Mouse (Mus musculus): ENCODE results near the gene Olfr937. TPM values are rescaled to one million over a fixed set of nuclear protein-coding genes. Genes with fewer than 3 reads are reported as not detected.

Gene Olfr937
- total RNA-seq (2018; cell fraction: chromatin; rRNA removed) = not detected
- not detected for total RNA-seq (2018; cell fraction: cytosol; rRNA removed)
- not detected for total RNA-seq (2018; cell fraction: nucleus; rRNA removed)
- polyA plus RNA-seq (2018) = not detected in 3 replicates

DNA sequence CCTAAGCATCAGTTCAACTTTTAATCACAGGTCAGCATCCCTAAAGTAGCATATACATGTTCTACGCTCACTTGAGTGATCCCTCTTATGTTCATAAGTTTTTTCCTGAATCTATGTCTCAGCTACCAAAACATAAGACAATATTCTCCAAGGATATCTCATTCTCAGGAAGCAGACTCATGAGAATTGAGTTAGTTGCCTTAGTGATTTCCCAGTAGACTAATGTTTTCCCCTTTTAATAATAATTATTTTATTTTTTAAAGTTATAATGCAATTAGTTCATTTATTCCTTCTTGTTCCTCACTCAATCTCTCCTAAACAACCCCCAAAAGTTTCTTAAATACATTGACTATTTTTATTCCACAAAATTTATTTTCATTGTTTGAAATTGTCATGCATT lies at the start of gene Olfr937:
Gene Olfr937 (minus strand): TSS at position 101 of the 400 bp plus-strand sequence.
- WGBS (ENCODE audit: missing documents) = 83% methylated on average over 1 of the region's 1 CpGs
- H3K79me2 ChIP-seq (ENCODE audit: inconsistent target) = no peaks in the 10 kb centered on the region
- H3K4me3 ChIP-seq (ENCODE audit: inconsistent target) = no peak within 1 kb of the TSS
- H3K36me3 ChIP-seq (ENCODE audit: inconsistent target) = no peaks in the 10 kb centered on the region
- no peak within 1 kb of the TSS for H3K27ac ChIP-seq

DNA sequence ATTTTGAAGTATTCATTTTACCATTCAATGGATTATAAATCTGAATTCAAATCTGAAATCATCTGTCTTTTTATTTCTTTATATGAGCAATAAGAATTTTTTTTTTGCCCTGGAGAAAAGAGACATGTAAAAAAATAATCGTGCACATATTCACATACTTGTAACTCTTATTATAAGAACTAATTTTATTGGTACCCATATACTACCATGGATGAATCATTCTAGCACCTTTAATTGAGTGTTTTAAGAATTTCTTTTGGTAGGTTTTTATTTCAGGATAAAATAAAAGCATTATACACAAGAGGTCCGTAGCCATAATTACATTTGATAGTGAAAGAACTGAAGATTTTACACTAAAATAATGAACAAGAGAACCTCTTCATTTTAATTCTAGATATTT lies 14.0 kb upstream of the Olfr937 start, which contains the start of gene Olfr938:
Gene Olfr938 (minus strand): TSS at position 101 of the 400 bp plus-strand sequence.
- no peaks in the 10 kb centered on the region for H3K79me2 ChIP-seq (ENCODE audit: inconsistent target)
- H3K4me3 ChIP-seq (ENCODE audit: inconsistent target) = no peak within 1 kb of the TSS
- 97% methylated on average over 2 of the region's 2 CpGs for WGBS (ENCODE audit: missing documents)
- no peak within 1 kb of the TSS for H3K27ac ChIP-seq
- H3K36me3 ChIP-seq (ENCODE audit: inconsistent target) = no peaks in the 10 kb centered on the region

DNA sequence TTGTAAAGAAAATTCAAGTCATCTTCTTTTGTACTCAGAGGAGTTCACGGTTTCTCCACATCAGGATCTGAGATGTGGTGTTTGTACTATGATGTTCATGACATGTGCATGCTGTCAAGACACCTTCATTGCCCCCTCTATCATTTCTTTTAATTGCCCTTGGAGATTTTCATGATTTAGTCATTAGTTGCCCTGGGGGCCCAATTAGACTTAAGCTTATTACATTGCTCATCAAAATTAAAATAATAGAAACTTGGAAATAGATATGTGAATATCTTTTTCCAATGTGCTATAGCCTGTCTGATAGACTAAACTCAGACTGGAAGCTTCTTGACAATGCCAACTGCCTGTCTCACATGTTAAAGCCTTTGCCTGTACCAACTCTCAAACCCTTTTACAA lies 41.5 kb downstream of the Olfr937 start, which contains the start of gene Olfr146:
Gene Olfr146 (minus strand): TSS at position 101 of the 400 bp plus-strand sequence.
- Histone ChIP-seq H3K27ac (no peak within 1 kb of the TSS), H3K4me3 (ENCODE audit: inconsistent target) (no peak within 1 kb of the TSS), H3K36me3 (ENCODE audit: inconsistent target) (no peaks in the 10 kb centered on the region), H3K79me2 (ENCODE audit: inconsistent target) (no peaks in the 10 kb centered on the region)
- 83% methylated on average over 1 of the region's 1 CpGs for WGBS (ENCODE audit: missing documents)

Other genes with a start within 250 kb of the Olfr937 start
- gene Olfr923, start 238.4 kb downstream of the Olfr937 start, polyA plus RNA-seq (2018) = not detected in 3 replicates
- not detected in 3 replicates for gene Olfr924, start 220.5 kb downstream of the Olfr937 start, polyA plus RNA-seq (2018)
- not detected in 3 replicates for gene Olfr26, start 209.9 kb downstream of the Olfr937 start, polyA plus RNA-seq (2018)
- gene Olfr926, start 187.8 kb downstream of the Olfr937 start, polyA plus RNA-seq (2018) = not detected in 3 replicates
- not detected in 3 replicates for gene Olfr930, start 135.1 kb downstream of the Olfr937 start, polyA plus RNA-seq (2018)
- gene Olfr933, start 92.6 kb downstream of the Olfr937 start, polyA plus RNA-seq (2018) = not detected in 3 replicates
- not detected in 3 replicates for gene Olfr934, start 76.6 kb downstream of the Olfr937 start, polyA plus RNA-seq (2018)
- not detected in 3 replicates for gene Olfr935, start 65.3 kb downstream of the Olfr937 start, polyA plus RNA-seq (2018)
- gene Olfr146, start 41.6 kb downstream of the Olfr937 start, polyA plus RNA-seq (2018) = not detected in 3 replicates
- gene Olfr938, start 13.9 kb upstream of the Olfr937 start, polyA plus RNA-seq (2018) = not detected in 3 replicates
- not detected in 3 replicates for gene Olfr27, start 63.2 kb upstream of the Olfr937 start, polyA plus RNA-seq (2018)
- gene Olfr943, start 101.4 kb upstream of the Olfr937 start, polyA plus RNA-seq (2018) = not detected in 3 replicates
- gene Olfr944, start 137.0 kb upstream of the Olfr937 start, polyA plus RNA-seq (2018) = not detected in 3 replicates
- gene Olfr1537, start 185.0 kb upstream of the Olfr937 start, polyA plus RNA-seq (2018) = not detected in 3 replicates
- not detected in 3 replicates for gene Olfr945, start 211.9 kb upstream of the Olfr937 start, polyA plus RNA-seq (2018)